Mouse (Mus musculus) MEL (cell line): ENCODE data around the gene Dcps.
A peak's percentile ranks its signal among the peaks of the same experiment; 100 is the strongest.

Experiments used
- BHLHE40 ChIP-seq: IDR thresholded peaks from 2 replicates; pipeline ENCODE4 v1.6.1; 2012; ENCODE audit warnings: low read depth, mild to moderate bottlenecking, inconsistent platforms, low read length, improper control_type of control experiment, borderline replicate concordance
- CTCF ChIP-seq, 3 experiments: IDR thresholded peaks in 2 of 3; conservative IDR thresholded peaks in 1 of 3; 2 replicates each; pipeline ENCODE4 v1.5.1; 2011 to 2012; ENCODE audit warnings: low read length in 3 of 3, low read depth in 2 of 3, mild to moderate bottlenecking in 2 of 3, improper control_type of control experiment in 1 of 3, inconsistent platforms in 1 of 3, mixed read lengths in 1 of 3, moderate library complexity in 1 of 3; ENCODE audit not compliant: control insufficient read depth in 1 of 3, insufficient read depth in 1 of 3, poor library complexity in 1 of 3, severe bottlenecking in 1 of 3
- ETS1 ChIP-seq: IDR thresholded peaks from 2 replicates; pipeline ENCODE4 v1.6.1; 2012; ENCODE audit warnings: low read depth, mild to moderate bottlenecking, inconsistent platforms, low read length, improper control_type of control experiment, moderate library complexity
- JUND ChIP-seq: IDR thresholded peaks from 2 replicates; pipeline ENCODE4 v1.6.1; 2011; ENCODE audit warnings: low read depth, mild to moderate bottlenecking, improper control_type of control experiment, low read length
- KAT2A ChIP-seq: conservative IDR thresholded peaks from 2 replicates; pipeline ENCODE4 v1.6.1; 2012; ENCODE audit warnings: low read depth, low read length, improper control_type of control experiment, inconsistent platforms
- MAFK ChIP-seq: IDR thresholded peaks from 2 replicates; pipeline ENCODE4 v1.6.1; 2011; ENCODE audit warnings: low read depth, mild to moderate bottlenecking, low read length, improper control_type of control experiment, borderline replicate concordance
- NELFE ChIP-seq: IDR thresholded peaks from 2 replicates; pipeline ENCODE4 v1.6.1; 2011; ENCODE audit warnings: low read depth, low read length, improper control_type of control experiment
- POLR2A ChIP-seq, 2 experiments: IDR thresholded peaks; 2 replicates each; pipeline ENCODE4 v1.6.1; 2011 to 2012; ENCODE audit warnings: low read length in 2 of 2, mild to moderate bottlenecking in 2 of 2, control low read depth in 1 of 2, improper control_type of control experiment in 1 of 2, low read depth in 1 of 2, moderate library complexity in 1 of 2; ENCODE audit not compliant: control insufficient read depth in 1 of 2, insufficient read depth in 1 of 2, poor library complexity in 1 of 2
- POLR2AphosphoS2 ChIP-seq: IDR thresholded peaks from 2 replicates; pipeline ENCODE4 v1.6.1; 2011; ENCODE audit warnings: low read length, improper control_type of control experiment
- SIN3A ChIP-seq: IDR thresholded peaks from 2 replicates; pipeline ENCODE4 v1.6.1; 2012; ENCODE audit warnings: low read length, improper control_type of control experiment, inconsistent platforms
- TCF12 ChIP-seq: IDR thresholded peaks from 2 replicates; pipeline ENCODE4 v1.6.1; 2014; ENCODE audit warnings: low read depth, mild to moderate bottlenecking, inconsistent platforms, low read length, improper control_type of control experiment, moderate library complexity
- USF2 ChIP-seq, 2 experiments: IDR thresholded peaks; 2 replicates each; pipeline ENCODE4 v1.6.1; 2011 to 2012; ENCODE audit warnings: improper control_type of control experiment in 2 of 2, low read length in 2 of 2, borderline replicate concordance in 1 of 2, inconsistent platforms in 1 of 2, low read depth in 1 of 2, mild to moderate bottlenecking in 1 of 2; ENCODE audit not compliant: insufficient read depth in 1 of 2
- ZC3H11A ChIP-seq: IDR thresholded peaks from 2 replicates; pipeline ENCODE4 v1.6.1; 2012; ENCODE audit warnings: low read depth, mild to moderate bottlenecking, inconsistent platforms, low read length, improper control_type of control experiment

DNA sequence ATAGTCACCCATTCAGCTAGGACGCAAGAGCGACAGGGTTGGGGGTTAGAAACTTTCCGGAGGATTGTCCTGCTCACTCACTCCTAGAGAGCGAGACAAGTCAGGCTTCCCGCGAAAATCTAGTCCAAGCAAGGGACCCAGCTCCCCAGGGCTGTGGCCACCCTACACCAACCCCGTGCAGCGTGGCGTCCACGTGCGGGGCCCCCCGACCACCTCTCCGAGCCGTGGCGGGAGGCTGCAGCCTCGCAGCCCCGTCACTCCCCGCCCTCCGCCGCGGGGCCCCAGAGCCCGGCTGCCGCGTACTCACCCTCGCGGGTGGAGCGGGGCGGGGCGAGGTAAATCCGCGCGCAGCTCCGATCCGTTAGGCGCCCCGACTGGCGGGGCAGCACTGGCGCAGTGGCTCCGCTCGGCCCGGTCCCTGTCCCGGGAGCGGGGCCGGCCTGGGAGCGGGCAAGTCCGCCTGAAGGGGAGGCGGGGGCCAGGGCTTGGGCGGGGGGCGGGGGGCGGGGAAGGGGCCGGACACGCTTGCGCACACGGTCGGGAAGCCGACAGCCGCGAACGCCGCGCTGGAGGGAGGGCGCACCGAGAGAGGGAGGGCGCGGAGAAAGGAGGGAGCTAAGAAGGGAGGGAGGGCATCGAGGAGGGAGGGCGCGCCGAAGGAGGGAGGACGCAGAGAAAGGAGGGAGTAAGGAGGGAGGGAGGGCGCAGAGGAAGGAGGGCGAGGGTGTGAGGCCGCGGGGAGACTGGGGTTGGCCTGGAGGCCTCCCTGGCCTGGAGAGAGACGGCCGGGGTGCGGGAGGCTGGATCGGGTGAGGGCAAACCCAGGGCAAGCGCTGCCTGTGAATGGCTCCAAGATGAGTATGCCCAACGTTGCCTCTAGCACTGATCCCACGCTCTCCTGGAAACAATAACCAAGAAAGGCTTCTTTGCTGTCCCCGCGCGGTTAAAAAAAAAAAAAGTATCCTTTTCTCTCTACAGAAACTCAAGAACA lies 59.2 kb downstream of the Dcps start:
- TF ChIP-seq POLR2A (IDR thresholded peaks at IDR 0.05; ENCODE audit: control insufficient read depth in 1 of 2, insufficient read depth in 1 of 2, low read depth in 1 of 2, low read length in 2 of 2, poor library complexity in 1 of 2) (peak; percentile 56 to 59), KAT2A (no peak), ZC3H11A (no peak), CTCF (IDR thresholded peaks at IDR 0.05 in 2 of 3, conservative IDR thresholded peaks at IDR 0.05 in 1 of 3; ENCODE audit: control insufficient read depth in 1 of 3, insufficient read depth in 1 of 3, low read depth in 2 of 3, low read length in 3 of 3, poor library complexity in 1 of 3, severe bottlenecking in 1 of 3) (no peak), SIN3A (no peak), ETS1 (0 out of 2 replicates have a peak, but pooled peaks have one; percentile 15), JUND (no peak), NELFE (no peak; the same call in 1 of the 2 replicates), MAFK (no peak), TCF12 (peak; percentile 47; the same call in 1 of the 2 replicates), BHLHE40 (no peak), USF2 (IDR thresholded peaks at IDR 0.05; ENCODE audit: borderline replicate concordance in 1 of 2, insufficient read depth in 1 of 2, low read depth in 1 of 2, low read length in 2 of 2) (no peak), POLR2AphosphoS2 (no peak; the same call in 1 of the 2 replicates)
